In genomic region chr7:3616389-3617241, GRCm38 (mm10) we compare ENCODE assay signal across 7 mouse cellular contexts. TPM values are rescaled to one million over a fixed set of nuclear protein-coding genes. Genes with fewer than 3 reads are reported as not detected.
DNase-seq lines count a peak whose midpoint lies in the region; ATAC-seq and TF ChIP-seq lines count a peak whose summit lies in the region.

No protein-coding gene starts in this region.

- WGBS in forebrain, embryonic 12.5 days: 42% methylated on average over 6 of the region's 6 CpGs
- WGBS in liver, embryonic 11.5 days: 34% methylated on average over 6 of the region's 6 CpGs
- WGBS in stomach, postnatal 0 days: 41% methylated on average over 6 of the region's 6 CpGs

- peak; percentile 22 for ATAC-seq in activated CD4-positive, CD25-positive, alpha-beta regulatory T cell, adult 4 months
- ATAC-seq in forebrain, embryonic 12.5 days (ENCODE audit: low FRiP score): peak; percentile 45
- peak; percentile 40 for ATAC-seq in liver, embryonic 11.5 days (replicated peaks; ENCODE audit: low FRiP score)
- ATAC-seq in stomach, postnatal 0 days (ENCODE audit: low FRiP score, low TSS enrichment): no peak

- no peaks in the 10 kb centered on the region for H3K9me3 ChIP-seq in forebrain, embryonic 12.5 days
- no peaks in the 10 kb centered on the region for H3K9me3 ChIP-seq in liver, embryonic 11.5 days (ENCODE audit: control insufficient read depth, low read length)
- no peaks in the 10 kb centered on the region for H3K9me3 ChIP-seq in stomach, postnatal 0 days (ENCODE audit: control insufficient read depth, low read length)

- 0 out of 2 replicates have a peak overlapping the region, but pooled peaks have one; percentile 81 for H3K9ac ChIP-seq in forebrain, embryonic 12.5 days
- H3K9ac ChIP-seq in liver, embryonic 11.5 days (ENCODE audit: low read depth, low read length): no peak overlapping the region
- H3K9ac ChIP-seq in stomach, postnatal 0 days (ENCODE audit: low read length): no peak overlapping the region

- H3K4me2 ChIP-seq in forebrain, embryonic 12.5 days: peak overlapping the region; percentile 76; the same call in 1 of the 2 replicates
- peak overlapping the region; percentile 53 for H3K4me2 ChIP-seq in liver, embryonic 11.5 days
- H3K4me2 ChIP-seq in stomach, postnatal 0 days (replicated peaks; ENCODE audit: low read depth): peak overlapping the region; percentile 82; the same call in 1 of the 2 replicates

- no peak overlapping the region for H3K27ac ChIP-seq in forebrain, embryonic 12.5 days
- H3K27ac ChIP-seq in liver, embryonic 11.5 days (ENCODE audit: low read depth, low read length): no peak overlapping the region
- H3K27ac ChIP-seq in stomach, postnatal 0 days (replicated peaks): no peak overlapping the region

- H3K27me3 ChIP-seq in forebrain, embryonic 12.5 days: no peaks in the 10 kb centered on the region
- no peaks in the 10 kb centered on the region for H3K27me3 ChIP-seq in liver, embryonic 11.5 days (replicated peaks; ENCODE audit: control insufficient read depth, insufficient read depth, low read length)
- H3K27me3 ChIP-seq in stomach, postnatal 0 days (ENCODE audit: control insufficient read depth, insufficient read depth, low read length): no peaks in the 10 kb centered on the region

- peak; percentile 69 for TF ChIP-seq CTCF in stomach, postnatal 0 days (IDR thresholded peaks at IDR 0.05; ENCODE audit: low read depth)

- peak overlapping the region; percentile 79 for H3K4me3 ChIP-seq in forebrain, embryonic 12.5 days (replicated peaks)
- H3K4me3 ChIP-seq in liver, embryonic 11.5 days (ENCODE audit: low read depth, low read length): peak overlapping the region; percentile 72
- H3K4me3 ChIP-seq in stomach, postnatal 0 days (ENCODE audit: low read depth, low read length): peak overlapping the region; percentile 71

- peaks cover 11% of the 10 kb centered on the region for H3K4me1 ChIP-seq in forebrain, embryonic 12.5 days
- peaks cover 2% of the 10 kb centered on the region for H3K4me1 ChIP-seq in liver, embryonic 11.5 days (replicated peaks; ENCODE audit: control insufficient read depth, insufficient read depth, low read length)
- no peaks in the 10 kb centered on the region for H3K4me1 ChIP-seq in stomach, postnatal 0 days (replicated peaks; ENCODE audit: control insufficient read depth, insufficient read depth)

- DNase-seq in layer of hippocampus, adult 9-10 months (ENCODE audit: low spot score): peak; percentile 53
- DNase-seq in layer of hippocampus, adult 11-12 months (ENCODE audit: low spot score): no peak
- no peak for DNase-seq in liver, embryonic 11.5 days (ENCODE audit: low spot score)
- no peak for DNase-seq in stomach, postnatal 0 days (ENCODE audit: low spot score)
- no peak for DNase-seq in adrenal gland, postnatal 10 days

- peaks cover 22% of the 10 kb centered on the region for H3K36me3 ChIP-seq in forebrain, embryonic 12.5 days (replicated peaks)
- peaks cover 6% of the 10 kb centered on the region for H3K36me3 ChIP-seq in liver, embryonic 11.5 days (ENCODE audit: control insufficient read depth, insufficient read depth, low read length)
- H3K36me3 ChIP-seq in stomach, postnatal 0 days (ENCODE audit: control insufficient read depth, insufficient read depth, low read length): peaks cover 6% of the 10 kb centered on the region; the same call in 1 of the 2 replicates

- no peak for TF ChIP-seq EP300 in stomach, postnatal 0 days (optimal IDR thresholded peaks at IDR 0.05)

RNA-seq across cellular contexts. Expression of gene Ndufa3, which starts 0.6 kb away (rescaled TPM):
- 100 to 1,000 TPM; 684 to 742 TPM for polyA plus RNA-seq in activated CD4-positive, CD25-positive, alpha-beta regulatory T cell, adult 4 months (2017; shearing (Covaris generic))
- polyA plus RNA-seq in forebrain, embryonic 12.5 days (2016; fragmentation: Nextera tagmentation; extraction: Ambion mirVana): 304 and 322 TPM in 2 replicates
- 375 and 405 TPM in 2 replicates for polyA plus RNA-seq in liver, embryonic 11.5 days (2014; fragmentation: Nextera tagmentation; extraction: Ambion mirVana)
- polyA plus RNA-seq in stomach, postnatal 0 days (2015; fragmentation: Nextera tagmentation; extraction: Ambion mirVana): 491 and 535 TPM in 2 replicates
- 1,000 to 10,000 TPM; 1,038 to 1,129 TPM for total RNA-seq in adrenal gland, postnatal 10 days (2021)

RNA-seq across cellular contexts. Expression of gene Oscar, which starts 0.7 kb away (rescaled TPM):
- polyA plus RNA-seq in activated CD4-positive, CD25-positive, alpha-beta regulatory T cell, adult 4 months (2017; shearing (Covaris generic)): not detected
- polyA plus RNA-seq in forebrain, embryonic 12.5 days (2016; fragmentation: Nextera tagmentation; extraction: Ambion mirVana): 0.18 and 0.38 TPM in 2 replicates
- 0.17 TPM in 1 of 2 replicates, not detected in the other for polyA plus RNA-seq in liver, embryonic 11.5 days (2014; fragmentation: Nextera tagmentation; extraction: Ambion mirVana)
- polyA plus RNA-seq in stomach, postnatal 0 days (2015; fragmentation: Nextera tagmentation; extraction: Ambion mirVana): 0.06 and 0.17 TPM in 2 replicates
- under 1 TPM; 0.58 to 0.72 TPM for total RNA-seq in adrenal gland, postnatal 10 days (2021)

RNA-seq across cellular contexts. Expression of gene Tfpt, which starts 13.1 kb away (rescaled TPM):
- 10 to 100 TPM; 16.9 to 21.4 TPM for polyA plus RNA-seq in activated CD4-positive, CD25-positive, alpha-beta regulatory T cell, adult 4 months (2017; shearing (Covaris generic))
- polyA plus RNA-seq in forebrain, embryonic 12.5 days (2016; fragmentation: Nextera tagmentation; extraction: Ambion mirVana): 32.0 and 34.4 TPM in 2 replicates
- 21.5 and 24.1 TPM in 2 replicates for polyA plus RNA-seq in liver, embryonic 11.5 days (2014; fragmentation: Nextera tagmentation; extraction: Ambion mirVana)
- 14.6 and 17.7 TPM in 2 replicates for polyA plus RNA-seq in stomach, postnatal 0 days (2015; fragmentation: Nextera tagmentation; extraction: Ambion mirVana)
- total RNA-seq in adrenal gland, postnatal 10 days (2021): 10 to 100 TPM; 24.1 to 26.4 TPM

RNA-seq across cellular contexts. Expression of gene Prpf31, which starts 13.2 kb away (rescaled TPM):
- polyA plus RNA-seq in activated CD4-positive, CD25-positive, alpha-beta regulatory T cell, adult 4 months (2017; shearing (Covaris generic)): 10 to 100 TPM; 78.4 to 96.2 TPM
- 140 and 149 TPM in 2 replicates for polyA plus RNA-seq in forebrain, embryonic 12.5 days (2016; fragmentation: Nextera tagmentation; extraction: Ambion mirVana)
- polyA plus RNA-seq in liver, embryonic 11.5 days (2014; fragmentation: Nextera tagmentation; extraction: Ambion mirVana): 136 and 137 TPM in 2 replicates
- polyA plus RNA-seq in stomach, postnatal 0 days (2015; fragmentation: Nextera tagmentation; extraction: Ambion mirVana): 40.3 and 43.6 TPM in 2 replicates
- total RNA-seq in adrenal gland, postnatal 10 days (2021): 10 to 100 TPM; 34.5 to 39.4 TPM

RNA-seq across cellular contexts. Expression of gene Cnot3, which starts 28.5 kb away (rescaled TPM):
- 10 to 100 TPM; 36.6 to 42.0 TPM for polyA plus RNA-seq in activated CD4-positive, CD25-positive, alpha-beta regulatory T cell, adult 4 months (2017; shearing (Covaris generic))
- polyA plus RNA-seq in forebrain, embryonic 12.5 days (2016; fragmentation: Nextera tagmentation; extraction: Ambion mirVana): 62.6 and 71.7 TPM in 2 replicates
- polyA plus RNA-seq in liver, embryonic 11.5 days (2014; fragmentation: Nextera tagmentation; extraction: Ambion mirVana): 69.6 and 76.5 TPM in 2 replicates
- 19.7 and 20.0 TPM in 2 replicates for polyA plus RNA-seq in stomach, postnatal 0 days (2015; fragmentation: Nextera tagmentation; extraction: Ambion mirVana)
- total RNA-seq in adrenal gland, postnatal 10 days (2021): 10 to 100 TPM; 56.7 to 58.5 TPM
